Mouse (Mus musculus) liver, adult 10 weeks (tissue): Measurements from ENCODE around the gene Ccnyl1. TPM values are rescaled to one million over a fixed set of nuclear protein-coding genes. Genes with fewer than 3 reads are reported as not detected.

ENCODE experiments used
- polyA plus RNA-seq: library from polyadenylated mRNA; stranded (reverse); fragments of 350-450 nt; fragmentation: Illumina TruSeq; extraction: RNeasy Lipid Tissue Mini Kit (QIAGEN cat#74804); gene quantifications from one replicate; pipeline ENCODE4 v1.2.3, GENCODE M21; 2014; ENCODE audit warnings: low read depth, low replicate concordance

Gene Ccnyl1
- 5.9 TPM for polyA plus RNA-seq

DNA sequence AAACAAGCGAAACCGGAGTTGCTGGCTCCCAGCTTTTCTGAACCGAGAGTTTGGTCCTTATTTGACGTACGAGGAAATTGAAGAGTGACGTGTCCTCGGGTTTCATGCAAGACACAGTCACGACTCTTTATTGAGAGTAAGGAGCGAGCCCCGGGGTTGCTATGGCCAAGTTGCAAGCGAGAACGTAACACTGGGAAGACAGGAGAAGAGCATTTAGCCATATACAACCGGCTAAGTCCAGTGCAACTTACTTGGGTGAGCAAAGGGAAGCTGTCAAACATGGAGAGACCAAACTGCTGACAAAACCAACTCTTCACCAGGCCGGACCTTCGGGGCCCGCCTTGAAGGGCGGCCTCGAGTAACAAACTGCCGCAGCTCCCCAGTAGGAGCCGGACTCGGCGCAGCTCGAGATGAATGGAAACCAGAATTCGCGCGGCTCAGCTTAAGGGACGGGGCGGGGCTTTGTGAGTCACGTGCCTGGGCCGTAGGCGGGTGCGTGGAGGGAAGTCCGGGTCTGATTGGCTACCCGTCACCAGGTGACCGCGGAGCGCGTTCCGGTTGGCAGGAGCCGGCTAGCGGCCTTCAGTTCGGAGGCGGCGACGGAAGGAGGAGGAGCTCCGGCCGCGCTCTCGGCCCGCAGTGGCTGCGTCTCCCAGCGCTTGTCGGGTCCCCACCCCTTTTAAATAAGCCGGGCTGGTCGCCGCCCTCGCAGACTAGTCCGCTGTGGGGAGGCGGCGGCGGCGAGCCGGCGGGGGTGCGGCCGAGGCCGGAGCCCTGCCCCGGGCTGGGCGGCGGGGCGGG lies at the start of gene Ccnyl1:
Gene Ccnyl1 (plus strand): TSS at position 243 of the 801 bp plus-strand sequence.

DNA sequence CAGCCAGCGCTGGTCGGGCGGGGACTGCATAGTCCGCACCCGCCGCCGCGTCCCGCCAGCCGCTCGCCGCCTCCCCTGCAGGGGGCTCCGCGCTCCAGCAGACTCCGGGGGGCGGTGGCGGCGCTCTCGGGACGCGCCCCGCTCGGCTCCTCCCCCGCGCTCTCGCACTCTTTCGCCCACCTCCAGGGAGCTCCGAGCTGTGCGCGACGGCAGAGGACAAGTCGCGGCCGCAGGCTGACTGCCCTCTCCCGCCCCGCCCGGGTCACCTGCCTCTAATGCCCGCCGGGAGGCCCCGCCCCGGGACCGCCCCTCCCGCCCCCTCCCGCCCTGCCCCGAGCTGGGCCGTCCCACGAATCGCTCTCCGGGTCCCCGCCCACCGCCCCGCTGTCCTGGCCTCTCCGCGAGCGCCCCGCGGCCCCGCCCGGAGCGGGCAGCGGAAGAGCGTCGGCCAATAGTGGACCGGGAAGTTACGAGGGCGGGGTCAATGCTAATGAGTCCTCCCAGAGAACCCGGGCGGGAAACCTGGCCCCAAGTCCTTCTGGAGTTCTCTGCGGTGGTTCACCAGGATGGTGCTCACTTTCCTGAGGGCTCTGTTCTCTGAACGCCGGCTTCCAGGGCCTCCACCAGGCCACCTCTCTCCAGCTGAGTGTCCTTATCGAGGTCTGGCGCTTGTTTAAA lies 47.4 kb downstream of the Ccnyl1 start, which contains the start of gene Fzd5:
Gene Fzd5 (minus strand): TSS at position 250 of the 678 bp plus-strand sequence.

Other genes starting within 250 kb of the Ccnyl1 start
- gene Creb1, start 157.8 kb upstream of the Ccnyl1 start, polyA plus RNA-seq: 13.1 TPM
- gene Mettl21a, start 73.2 kb upstream of the Ccnyl1 start, polyA plus RNA-seq: 7.0 TPM
- gene Fzd5, start 47.3 kb downstream of the Ccnyl1 start, polyA plus RNA-seq: 2.6 TPM